Mouse (Mus musculus) neural tube, embryonic 13.5 days (tissue): Measurements from ENCODE around the gene Dspp. TPM values are rescaled to one million over a fixed set of nuclear protein-coding genes. Genes with fewer than 3 reads are reported as not detected.

Source experiments
- ATAC-seq: fragments of 200-750 bp; cut with Nextera tagmentation; 2 replicates; pipeline ENCODE4 v1.8.0; 2017; ENCODE audit warnings: low read depth, mild to moderate bottlenecking, moderate TSS enrichment, moderate library complexity
- H3K27ac ChIP-seq: fragments of 300-500 bp; sonication (generic); replicated peaks from 2 replicates; pipeline ENCODE4 v1.5.1; 2015; ENCODE audit warnings: moderate library complexity, mild to moderate bottlenecking, inconsistent platforms
- H3K27me3 ChIP-seq: fragments of 300-500 bp; sonication (generic); 2 replicates; pipeline ENCODE4 v1.6.1; 2015; ENCODE audit warnings: mild to moderate bottlenecking, inconsistent platforms
- H3K36me3 ChIP-seq: fragments of 300-500 bp; sonication (generic); 2 replicates; pipeline ENCODE4 v1.6.1; 2015; ENCODE audit warnings: mild to moderate bottlenecking, inconsistent platforms
- H3K4me1 ChIP-seq: fragments of 300-500 bp; sonication (generic); replicated peaks from 2 replicates; pipeline ENCODE4 v1.6.1; 2015; ENCODE audit warnings: inconsistent platforms
- H3K4me2 ChIP-seq: fragments of 300-500 bp; sonication (generic); 2 replicates; pipeline ENCODE4 v1.6.1; 2015; ENCODE audit warnings: inconsistent platforms, mild to moderate bottlenecking, moderate library complexity
- H3K4me3 ChIP-seq: fragments of 300-500 bp; sonication (generic); 2 replicates; pipeline ENCODE4 v1.5.1; 2015; ENCODE audit warnings: mild to moderate bottlenecking, inconsistent platforms
- H3K9ac ChIP-seq: fragments of 300-500 bp; sonication (generic); 2 replicates; pipeline ENCODE4 v1.6.1; 2015; ENCODE audit warnings: moderate library complexity, mild to moderate bottlenecking, inconsistent platforms
- H3K9me3 ChIP-seq: fragments of 300-500 bp; sonication (generic); 2 replicates; pipeline ENCODE4 v1.6.1; 2016; ENCODE audit warnings: inconsistent platforms
- WGBS: fragments of 180-500 bp; shearing (Covaris S2); methylation state at CpG from one replicate; pipeline ENCODE4 v1.1.7; 2015; 5-methylcytosine and 5-hydroxymethylcytosine counted together
- polyA plus RNA-seq: library from polyadenylated mRNA; unstranded; fragments of >200 nt; fragmentation: Nextera tagmentation; extraction: Ambion mirVana; gene quantifications from 2 replicates; pipeline ENCODE4 v1.2.1, GENCODE M21; 2015

The Dspp gene
- polyA plus RNA-seq, 1 experiment from 2014 or later: not detected

DNA sequence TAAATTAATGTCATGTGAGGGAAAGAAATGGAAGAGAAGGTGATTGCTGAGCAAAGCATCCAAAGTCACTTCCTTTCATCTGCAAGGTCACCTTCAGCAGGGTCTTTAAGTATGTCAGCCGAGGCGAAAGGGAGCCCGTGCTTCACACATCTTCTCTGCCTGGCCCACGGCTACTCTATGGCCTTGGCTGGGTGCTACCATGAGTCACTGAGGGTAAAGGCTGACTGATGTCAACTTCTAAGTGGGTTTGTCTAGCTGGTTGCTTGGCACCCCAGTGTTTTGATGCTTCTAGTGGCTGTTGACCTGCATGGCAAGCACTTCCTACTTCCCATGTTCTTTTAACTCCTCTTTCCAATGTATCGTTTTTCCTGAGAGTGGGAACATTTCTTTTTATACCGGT is 20.3 kb upstream of the Dspp start:
- H3K4me3 ChIP-seq: no peak overlapping the region
- H3K27ac ChIP-seq: no peak overlapping the region
- H3K4me2 ChIP-seq: no peak overlapping the region
- no peaks in the 10 kb centered on the region for H3K4me1 ChIP-seq
- no peak for ATAC-seq
- H3K9ac ChIP-seq: no peak overlapping the region
- no peaks in the 10 kb centered on the region for H3K36me3 ChIP-seq
- H3K9me3 ChIP-seq: no peaks in the 10 kb centered on the region
- H3K27me3 ChIP-seq: no peaks in the 10 kb centered on the region
- WGBS: 93% methylated on average over 6 of the region's 6 CpGs

DNA sequence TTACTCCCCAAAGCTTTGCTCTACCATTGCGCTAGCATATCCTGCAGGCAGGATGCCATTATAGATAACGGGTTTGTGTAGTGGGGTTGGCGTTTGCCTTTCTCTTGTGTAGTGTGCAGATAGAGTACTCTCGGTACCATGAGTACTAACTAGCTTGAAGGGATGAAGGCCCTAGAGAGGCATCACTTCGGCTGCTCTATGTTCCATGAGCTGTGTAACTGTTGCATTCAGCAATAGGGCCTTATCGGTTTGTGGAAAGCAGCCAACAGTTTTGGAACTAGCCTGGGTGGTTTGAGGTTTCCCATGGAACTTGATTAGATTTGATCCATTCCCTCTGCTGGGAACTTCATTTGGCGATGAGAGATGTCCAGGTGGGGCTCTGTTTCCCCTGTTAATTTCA is 12.8 kb upstream of the Dspp start:
- Histone ChIP-seq H3K4me3 (no peak overlapping the region), H3K4me2 (no peak overlapping the region), H3K9me3 (no peaks in the 10 kb centered on the region), H3K4me1 (no peaks in the 10 kb centered on the region), H3K36me3 (no peaks in the 10 kb centered on the region), H3K27ac (no peak overlapping the region), H3K27me3 (no peaks in the 10 kb centered on the region), H3K9ac (no peak overlapping the region)
- WGBS: 94% methylated on average over 7 of the region's 7 CpGs
- no peak for ATAC-seq

DNA sequence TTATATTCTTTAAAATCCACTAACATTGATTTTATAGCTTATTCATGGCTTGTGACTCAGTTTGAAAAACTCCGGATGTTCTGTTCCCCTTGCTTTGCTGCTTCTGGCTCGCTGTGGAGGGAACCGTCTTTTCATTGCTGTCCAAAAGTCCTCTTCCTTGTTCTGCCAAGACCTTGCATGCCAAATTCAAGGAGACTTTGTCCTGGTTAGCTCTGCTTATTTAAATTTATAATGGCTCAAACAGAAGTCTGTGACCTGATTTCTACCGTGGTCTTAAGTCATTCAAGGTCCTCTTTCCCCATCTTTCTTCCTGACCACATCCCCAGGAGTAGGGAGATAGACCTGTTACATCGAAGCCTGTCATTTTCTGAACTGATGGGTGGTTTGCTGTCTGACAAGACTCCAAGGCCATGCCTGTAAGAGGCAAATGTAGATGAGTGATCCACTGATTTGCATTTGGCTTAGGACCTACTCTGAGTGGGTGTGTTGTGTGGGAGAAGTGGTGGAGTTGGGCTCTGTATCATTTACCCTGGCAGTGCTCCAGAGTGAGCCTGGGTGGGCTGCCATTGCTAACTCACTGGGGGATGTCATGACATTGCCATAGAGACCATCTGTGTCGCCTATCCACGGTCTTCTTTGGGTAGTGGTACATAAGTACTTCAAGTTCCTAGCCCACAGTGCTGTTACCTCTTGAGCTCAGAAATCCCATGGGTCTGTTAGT is 12.0 kb upstream of the Dspp start:
- H3K36me3 ChIP-seq: no peaks in the 10 kb centered on the region
- WGBS: 78% methylated on average over 7 of the region's 7 CpGs
- no peaks in the 10 kb centered on the region for H3K4me1 ChIP-seq
- H3K9ac ChIP-seq: no peak overlapping the region
- no peaks in the 10 kb centered on the region for H3K27me3 ChIP-seq
- no peaks in the 10 kb centered on the region for H3K9me3 ChIP-seq
- no peak overlapping the region for H3K27ac ChIP-seq
- ATAC-seq: no peak
- H3K4me2 ChIP-seq: no peak overlapping the region
- no peak overlapping the region for H3K4me3 ChIP-seq

DNA sequence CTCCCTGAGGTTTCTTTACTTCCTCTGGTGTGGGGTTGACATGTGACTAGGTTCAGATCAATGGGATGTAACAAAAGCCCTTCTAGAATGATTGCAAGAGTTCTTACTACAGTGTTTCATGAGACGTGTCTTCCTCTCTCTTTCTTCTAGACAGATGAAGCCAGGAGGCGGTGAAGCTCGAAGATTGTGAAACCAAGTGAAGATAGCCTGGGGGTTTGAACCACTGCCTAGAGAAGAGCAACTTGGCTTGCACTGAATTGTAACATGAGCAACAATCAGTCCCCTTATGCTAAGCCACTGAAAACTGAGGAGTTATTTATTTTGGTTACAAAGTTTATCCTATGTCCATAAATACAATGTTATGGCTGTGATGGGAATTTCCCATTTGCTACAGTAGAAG is 9.9 kb upstream of the Dspp start:
- 83% methylated on average over 3 of the region's 3 CpGs for WGBS

DNA sequence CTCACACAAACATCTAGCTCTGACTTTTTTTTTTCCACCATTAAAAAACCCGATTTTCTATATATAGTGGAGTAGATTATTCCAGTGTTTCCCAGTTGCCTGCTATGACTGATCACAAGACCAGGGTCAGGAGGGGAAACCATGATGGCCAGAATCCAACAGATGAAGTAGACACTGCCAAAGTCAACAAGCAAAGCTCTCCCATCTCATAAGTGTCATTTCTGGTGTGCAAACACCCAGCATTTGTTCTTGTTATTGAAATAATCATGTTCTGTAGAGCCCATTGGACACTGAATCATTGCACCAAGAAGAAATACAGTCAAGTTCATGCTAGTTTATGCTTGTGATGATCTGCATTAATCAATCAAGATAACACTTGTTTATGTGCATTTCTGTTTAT is 9.1 kb upstream of the Dspp start:
- H3K4me1 ChIP-seq: no peaks in the 10 kb centered on the region
- no peak overlapping the region for H3K4me3 ChIP-seq
- H3K9me3 ChIP-seq: no peaks in the 10 kb centered on the region
- 85% methylated on average over 1 of the region's 1 CpGs for WGBS
- no peaks in the 10 kb centered on the region for H3K27me3 ChIP-seq
- no peak overlapping the region for H3K9ac ChIP-seq
- H3K4me2 ChIP-seq: no peak overlapping the region
- no peak overlapping the region for H3K27ac ChIP-seq
- no peaks in the 10 kb centered on the region for H3K36me3 ChIP-seq
- ATAC-seq: no peak

More for the DNA sequence above, 9.9 kb upstream of the Dspp start:
- ATAC-seq: no peak
- no peaks in the 10 kb centered on the region for H3K27me3 ChIP-seq
- H3K36me3 ChIP-seq: no peaks in the 10 kb centered on the region
- H3K9ac ChIP-seq: no peak overlapping the region
- no peak overlapping the region for H3K4me2 ChIP-seq
- no peaks in the 10 kb centered on the region for H3K9me3 ChIP-seq
- no peak overlapping the region for H3K27ac ChIP-seq
- no peaks in the 10 kb centered on the region for H3K4me1 ChIP-seq
- H3K4me3 ChIP-seq: no peak overlapping the region

DNA sequence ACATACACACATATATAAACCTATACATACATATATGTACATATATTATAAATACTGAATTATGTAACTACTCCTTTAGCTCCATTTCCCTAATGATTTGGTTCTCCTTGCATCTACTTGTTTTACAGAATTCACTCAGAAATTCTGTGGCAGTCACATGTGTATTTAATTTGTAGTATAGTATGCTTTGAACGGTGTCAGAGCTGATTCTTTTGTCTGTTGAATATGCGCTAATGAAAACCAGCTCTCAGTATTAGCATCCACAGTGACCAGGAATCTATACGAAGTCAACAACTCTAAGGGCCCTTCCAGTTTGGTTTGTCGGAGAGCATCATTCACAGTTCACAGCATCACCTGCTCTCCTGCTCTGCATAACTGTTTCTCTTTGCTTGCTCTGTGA is 7.0 kb upstream of the Dspp start:
- no peak for ATAC-seq
- WGBS: 83% methylated on average over 4 of the region's 4 CpGs
- no peak overlapping the region for H3K4me2 ChIP-seq
- no peaks in the 10 kb centered on the region for H3K27me3 ChIP-seq
- H3K4me3 ChIP-seq: no peak overlapping the region
- no peak overlapping the region for H3K27ac ChIP-seq
- no peaks in the 10 kb centered on the region for H3K4me1 ChIP-seq
- H3K9ac ChIP-seq: no peak overlapping the region
- H3K9me3 ChIP-seq: no peaks in the 10 kb centered on the region
- no peaks in the 10 kb centered on the region for H3K36me3 ChIP-seq

DNA sequence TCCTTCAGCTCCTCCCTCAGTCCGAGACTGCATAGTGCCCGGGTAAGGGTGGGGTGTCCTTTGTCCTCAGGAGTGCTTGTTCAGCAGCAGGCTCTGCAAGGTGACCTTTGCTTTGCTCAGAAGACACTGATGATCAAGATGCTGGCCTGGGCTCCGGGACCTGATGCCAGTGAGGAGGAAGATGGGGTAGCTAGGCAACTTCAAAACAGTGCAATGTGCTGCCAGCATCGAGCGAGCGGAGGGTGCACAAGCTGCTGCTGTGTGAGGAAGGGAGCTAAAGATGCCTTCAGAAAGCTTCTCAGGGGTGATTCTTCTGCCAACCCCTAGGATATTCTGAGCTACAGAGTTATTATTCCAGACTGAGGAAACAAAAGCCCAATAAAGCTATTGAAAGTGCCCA is 2.6 kb downstream of the Dspp start:
- no peak overlapping the region for H3K27ac ChIP-seq
- H3K4me1 ChIP-seq: no peaks in the 10 kb centered on the region
- no peak for ATAC-seq
- H3K27me3 ChIP-seq: no peaks in the 10 kb centered on the region
- H3K36me3 ChIP-seq: no peaks in the 10 kb centered on the region
- 79% methylated on average over 6 of the region's 6 CpGs for WGBS
- no peak overlapping the region for H3K4me3 ChIP-seq
- no peak overlapping the region for H3K9ac ChIP-seq
- peaks cover 3% of the 10 kb centered on the region; the same call in 1 of the 2 replicates for H3K9me3 ChIP-seq
- no peak overlapping the region for H3K4me2 ChIP-seq

DNA sequence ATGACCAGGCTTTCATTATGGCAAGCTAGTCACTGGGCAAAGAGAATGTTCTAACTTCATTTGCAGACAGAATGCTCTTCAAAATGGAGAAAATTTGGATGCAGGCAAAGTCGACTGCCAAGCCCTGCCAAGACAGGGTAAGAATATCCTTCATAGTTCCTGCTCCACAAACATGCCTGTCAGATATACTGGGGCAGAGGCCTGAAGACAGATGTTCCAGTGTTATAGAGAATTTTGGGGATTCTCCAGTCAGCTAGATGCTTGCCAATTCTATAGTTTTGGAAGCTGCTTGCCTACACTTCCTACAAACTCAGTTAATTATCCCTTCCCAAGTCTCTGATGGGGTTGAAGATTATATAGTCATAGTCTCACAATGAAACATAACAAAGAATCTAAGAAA is 13.2 kb downstream of the Dspp start:
- Histone ChIP-seq H3K9ac (no peak overlapping the region), H3K4me1 (no peaks in the 10 kb centered on the region), H3K36me3 (no peaks in the 10 kb centered on the region), H3K27ac (no peak overlapping the region), H3K4me3 (no peak overlapping the region), H3K9me3 (peaks cover 18% of the 10 kb centered on the region), H3K27me3 (no peaks in the 10 kb centered on the region), H3K4me2 (no peak overlapping the region)
- 91% methylated on average over 1 of the region's 1 CpGs for WGBS
- no peak for ATAC-seq

DNA sequence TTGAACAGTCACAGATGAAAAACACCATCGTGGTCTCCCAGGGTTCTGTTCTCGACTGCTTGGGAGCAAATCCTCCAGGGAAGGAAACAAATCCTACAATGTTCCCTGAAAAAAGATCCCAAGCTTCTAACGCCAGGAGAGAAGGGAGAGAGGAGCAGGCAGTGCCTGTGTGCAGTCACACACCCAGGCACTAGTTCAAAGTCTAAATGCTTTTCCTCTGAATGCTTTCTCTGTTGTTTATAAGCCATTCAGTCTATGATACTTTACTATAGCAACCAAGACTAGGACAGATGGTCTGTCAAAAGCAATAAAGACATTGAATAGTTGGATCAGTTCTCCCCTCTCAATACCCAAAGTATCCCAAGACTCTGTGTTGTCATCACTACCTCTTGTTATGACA is 16.8 kb downstream of the Dspp start:
- Histone ChIP-seq H3K4me2 (no peak overlapping the region), H3K9me3 (peaks cover 8% of the 10 kb centered on the region; the same call in 1 of the 2 replicates), H3K4me3 (no peak overlapping the region), H3K4me1 (no peaks in the 10 kb centered on the region), H3K36me3 (no peaks in the 10 kb centered on the region), H3K27ac (no peak overlapping the region), H3K9ac (no peak overlapping the region), H3K27me3 (no peaks in the 10 kb centered on the region)
- 84% methylated on average over 3 of the region's 3 CpGs for WGBS
- no peak for ATAC-seq

DNA sequence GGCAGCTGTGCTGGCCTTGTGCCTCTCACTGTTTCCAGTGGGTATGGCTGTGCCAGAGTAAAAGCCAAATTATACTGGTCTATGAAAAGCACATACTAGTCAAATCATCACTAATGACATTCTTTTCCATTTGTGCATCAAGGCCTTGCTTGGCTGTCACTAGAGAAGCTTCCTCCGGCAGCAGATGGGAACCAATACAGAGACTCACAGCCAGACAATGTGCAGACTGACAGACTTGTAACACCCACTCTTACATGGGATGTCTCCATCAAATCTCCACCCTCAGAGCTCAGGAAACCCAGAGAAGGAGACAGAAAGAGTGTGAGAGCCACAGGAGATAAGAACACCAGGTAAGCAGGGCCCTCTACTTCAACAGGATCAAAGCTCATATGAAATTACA is 24.6 kb downstream of the Dspp start:
- H3K4me2 ChIP-seq: no peak overlapping the region
- no peak overlapping the region for H3K9ac ChIP-seq
- WGBS: 88% methylated on average over 1 of the region's 1 CpGs
- no peaks in the 10 kb centered on the region for H3K27me3 ChIP-seq
- H3K27ac ChIP-seq: no peak overlapping the region
- no peaks in the 10 kb centered on the region for H3K4me1 ChIP-seq
- H3K36me3 ChIP-seq: no peaks in the 10 kb centered on the region
- no peak overlapping the region for H3K4me3 ChIP-seq
- H3K9me3 ChIP-seq: no peaks in the 10 kb centered on the region
- ATAC-seq: no peak

DNA sequence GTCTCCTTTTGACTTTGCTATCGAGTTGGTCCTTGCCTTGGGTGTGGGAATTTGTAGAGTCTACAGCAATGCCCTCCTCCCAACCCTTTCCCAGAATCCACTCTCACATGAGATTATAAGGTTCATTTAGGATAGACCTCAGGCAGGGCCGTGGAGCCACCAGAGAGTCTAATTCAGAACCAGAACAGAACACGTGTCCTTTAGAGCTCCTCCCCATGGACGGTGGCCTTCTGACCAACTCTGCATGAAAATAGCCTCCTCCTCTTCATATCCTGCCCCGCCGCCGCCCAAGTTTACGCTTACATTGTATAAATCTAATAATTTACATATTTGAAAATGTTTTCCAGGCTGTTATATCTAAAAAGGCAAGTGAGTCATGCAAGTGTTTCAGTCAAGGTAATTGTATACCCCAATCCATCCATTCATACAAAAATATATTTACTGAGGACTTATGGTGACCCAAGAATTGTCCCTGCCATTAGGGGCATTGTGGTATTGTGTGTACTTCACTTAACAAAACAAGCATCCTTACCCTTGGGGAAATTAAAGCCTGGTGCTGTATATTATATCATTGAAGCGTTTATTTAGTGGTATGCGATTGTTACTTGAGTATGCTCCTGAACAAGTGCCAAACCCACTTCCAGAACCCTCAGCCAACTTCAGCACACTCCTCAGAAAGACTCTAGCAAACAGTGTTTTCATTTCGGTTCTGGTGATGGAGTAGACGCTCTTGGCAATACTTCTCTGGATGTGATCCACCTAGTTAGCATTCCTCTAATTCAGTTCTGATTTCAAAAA is 30.8 kb downstream of the Dspp start:
- Histone ChIP-seq H3K9ac (no peak overlapping the region), H3K4me2 (no peak overlapping the region), H3K27ac (no peak overlapping the region), H3K27me3 (no peaks in the 10 kb centered on the region), H3K4me3 (no peak overlapping the region), H3K4me1 (no peaks in the 10 kb centered on the region), H3K9me3 (no peaks in the 10 kb centered on the region), H3K36me3 (no peaks in the 10 kb centered on the region)
- WGBS: 93% methylated on average over 12 of the region's 12 CpGs
- ATAC-seq: no peak

DNA sequence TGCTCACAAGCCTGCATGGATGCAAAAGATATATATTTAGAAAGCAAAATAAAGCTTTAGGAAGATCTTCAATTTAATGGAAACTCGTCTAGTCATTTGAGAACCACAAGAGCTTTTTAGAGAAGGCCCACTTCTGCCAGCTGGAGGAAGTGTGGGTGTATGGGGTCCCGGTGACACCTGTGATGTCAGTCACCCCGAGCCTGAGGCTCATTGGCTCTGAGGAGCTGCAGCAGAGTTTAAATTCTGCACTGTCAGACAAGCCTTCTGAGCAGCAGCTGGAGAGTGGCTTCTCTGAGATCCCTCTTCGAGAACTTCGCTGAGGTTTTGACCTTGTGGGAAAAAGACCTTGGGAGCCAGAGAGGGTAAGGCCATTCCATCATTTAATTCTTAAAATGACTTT is 31.8 kb downstream of the Dspp start, which contains the start of gene Dmp1:
Gene Dmp1 (plus strand): TSS at position 263 of the 400 bp plus-strand sequence.
- Histone ChIP-seq H3K36me3 (no peaks in the 10 kb centered on the region), H3K4me1 (no peaks in the 10 kb centered on the region), H3K9me3 (no peaks in the 10 kb centered on the region), H3K27me3 (no peaks in the 10 kb centered on the region), H3K27ac (no peak within 1 kb of the TSS), H3K4me2 (no peak within 1 kb of the TSS), H3K9ac (no peak within 1 kb of the TSS), H3K4me3 (no peak within 1 kb of the TSS)
- 80% methylated on average over 5 of the region's 5 CpGs for WGBS
- no peak for ATAC-seq
